Mouse (Mus musculus) MEL-GATA-1-ER (cell line): ENCODE data around the gene Dnah8.
"Not testable (repeated sequence)": the region's sequence is repeated elsewhere in the genome, so short reads cannot be mapped to it uniquely, and the experiment has no call there.

Experiments used
- DNase-seq: peaks from one replicate; pipeline ENCODE4 v3.0.0-alpha.2; 2012; ENCODE audit warnings: low read depth; ENCODE audit errors: extremely low read depth

Dnah8 gene

DNA sequence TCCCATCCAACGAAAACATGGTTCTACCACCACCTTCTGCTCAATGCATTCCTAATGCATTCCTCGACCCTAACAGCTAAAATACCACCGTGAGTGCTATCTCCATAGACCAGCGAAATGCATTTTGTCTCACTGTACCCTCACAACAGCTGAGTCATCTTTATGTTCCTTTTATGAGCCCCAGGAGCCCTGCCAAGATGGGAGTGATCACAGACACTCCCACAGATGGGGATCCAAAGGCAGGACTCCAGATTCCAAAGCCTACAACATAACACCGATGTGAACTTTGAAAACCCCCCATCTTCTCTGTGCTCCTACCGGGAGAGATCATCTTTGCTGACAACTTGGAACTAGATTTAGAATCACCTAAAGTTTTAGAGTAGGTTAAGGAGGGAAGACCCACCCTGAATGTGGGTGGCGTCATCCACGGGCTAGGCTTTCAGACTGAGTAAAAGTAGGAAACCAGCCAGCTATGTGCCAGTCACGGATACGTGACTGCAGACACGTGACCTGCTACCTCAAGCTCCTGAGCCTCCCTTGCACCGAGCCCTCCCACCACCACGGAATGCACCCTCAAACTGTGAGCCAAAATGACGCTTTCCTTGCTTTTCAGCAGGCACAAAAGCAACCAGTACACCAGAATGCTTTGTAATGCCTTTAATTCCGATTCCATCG lies 14.7 kb upstream of the Dnah8 start:
- peak; percentile 97 for DNase-seq

DNA sequence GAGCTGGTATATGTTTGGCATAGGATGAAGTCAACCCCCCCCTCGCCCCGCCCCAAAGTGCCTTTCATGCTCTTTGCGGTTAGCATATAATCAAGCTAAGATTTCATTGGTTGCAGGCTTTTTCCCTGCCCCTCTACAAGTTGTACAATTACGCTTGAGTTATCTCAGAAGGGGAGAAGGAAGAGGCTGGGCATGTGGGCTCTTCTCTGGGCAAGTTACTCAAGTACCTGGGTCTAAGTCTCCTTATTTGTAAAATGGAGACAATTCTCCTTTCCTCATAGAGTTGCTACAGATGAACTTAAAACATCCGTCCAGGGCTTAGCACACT lies 14.2 kb upstream of the Dnah8 start:
- DNase-seq = peak; percentile 99

DNA sequence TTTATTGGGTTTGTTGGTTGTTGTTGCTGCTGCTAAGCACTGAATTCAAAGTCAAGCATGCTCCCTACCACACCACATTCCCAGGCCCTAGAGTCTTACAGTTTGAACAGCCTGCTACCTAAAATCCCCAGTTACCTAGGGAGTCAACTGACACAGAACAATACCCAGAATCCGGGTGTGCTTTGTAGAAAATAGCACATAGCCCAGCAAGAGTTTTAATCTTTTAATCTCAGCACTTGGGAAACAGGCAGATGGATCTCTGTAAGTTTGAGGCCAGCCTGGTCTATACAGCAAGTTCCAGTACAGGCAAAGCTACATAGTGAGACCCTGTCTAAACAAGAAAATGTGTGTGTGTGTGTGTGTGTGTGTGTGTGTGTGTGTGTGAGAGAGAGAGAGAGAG lies 13.4 kb upstream of the Dnah8 start:
- peak; percentile 30 for DNase-seq

GRCm38 (mm10) chr17:30611221-30612074 lies 12.7 kb upstream of the Dnah8 start:
- peak; percentile 64 for DNase-seq

DNA sequence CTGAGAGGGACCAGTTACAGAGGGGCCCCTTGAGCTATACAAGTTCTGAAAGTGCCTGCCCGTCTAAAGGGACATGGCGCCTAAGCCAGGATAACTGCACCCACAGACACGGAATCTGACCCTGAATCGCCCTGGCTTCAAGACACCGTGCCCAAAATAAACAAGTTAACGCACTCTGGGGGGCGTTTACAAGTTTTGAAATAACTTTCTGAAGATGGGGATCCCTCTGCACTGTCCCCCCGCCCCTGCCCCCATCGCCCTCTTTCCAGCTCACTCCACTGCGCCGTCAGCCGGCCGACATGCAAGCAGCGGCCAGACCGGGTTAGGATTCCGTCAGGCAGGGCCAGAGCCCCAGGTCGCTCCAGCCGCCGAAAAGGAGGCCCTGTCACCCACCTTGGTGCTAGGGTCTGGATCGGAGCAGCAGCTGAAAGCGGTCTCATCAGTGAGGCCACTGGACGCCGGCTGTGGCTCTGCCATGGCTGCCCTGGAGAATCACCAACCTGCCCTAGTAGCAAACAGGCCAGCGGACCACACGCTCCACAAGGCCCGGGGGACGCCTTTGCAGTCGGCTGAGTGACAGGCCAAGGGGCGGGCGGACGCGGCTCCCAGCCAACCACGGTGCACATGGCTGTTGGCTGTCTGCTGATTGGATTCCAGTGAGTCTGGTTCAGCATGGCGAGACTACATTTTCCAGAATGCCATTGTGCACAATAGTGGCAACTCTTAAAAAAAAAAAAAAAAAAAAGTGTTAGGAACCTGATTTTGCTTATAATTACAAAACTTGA lies 11.9 kb upstream of the Dnah8 start:
- DNase-seq = peak; percentile 99

- DNase-seq = peak; percentile 78
These were observed 10.8 kb upstream of the Dnah8 start for GRCm38 (mm10) chr17:30613350-30613749.

DNA sequence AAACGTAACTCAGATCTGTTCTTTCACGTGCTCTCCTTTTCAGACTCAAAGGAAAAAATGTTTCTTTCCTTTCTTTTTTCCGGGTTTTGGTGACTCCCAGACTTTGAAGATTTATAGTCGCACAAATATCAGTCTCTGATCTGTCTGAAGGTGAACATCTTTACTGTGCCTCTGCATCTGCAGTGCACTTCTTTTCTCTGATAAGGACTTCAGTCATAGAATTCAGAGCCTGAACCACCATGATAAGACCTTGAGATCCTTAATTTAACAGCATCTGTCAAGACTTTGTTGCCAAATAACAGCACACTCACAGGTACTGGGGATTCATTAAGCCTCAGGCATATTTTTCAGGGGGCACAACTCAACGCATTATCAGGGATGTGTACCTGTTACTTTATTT lies 8.0 kb upstream of the Dnah8 start:
- peak; percentile 58 for DNase-seq

DNA sequence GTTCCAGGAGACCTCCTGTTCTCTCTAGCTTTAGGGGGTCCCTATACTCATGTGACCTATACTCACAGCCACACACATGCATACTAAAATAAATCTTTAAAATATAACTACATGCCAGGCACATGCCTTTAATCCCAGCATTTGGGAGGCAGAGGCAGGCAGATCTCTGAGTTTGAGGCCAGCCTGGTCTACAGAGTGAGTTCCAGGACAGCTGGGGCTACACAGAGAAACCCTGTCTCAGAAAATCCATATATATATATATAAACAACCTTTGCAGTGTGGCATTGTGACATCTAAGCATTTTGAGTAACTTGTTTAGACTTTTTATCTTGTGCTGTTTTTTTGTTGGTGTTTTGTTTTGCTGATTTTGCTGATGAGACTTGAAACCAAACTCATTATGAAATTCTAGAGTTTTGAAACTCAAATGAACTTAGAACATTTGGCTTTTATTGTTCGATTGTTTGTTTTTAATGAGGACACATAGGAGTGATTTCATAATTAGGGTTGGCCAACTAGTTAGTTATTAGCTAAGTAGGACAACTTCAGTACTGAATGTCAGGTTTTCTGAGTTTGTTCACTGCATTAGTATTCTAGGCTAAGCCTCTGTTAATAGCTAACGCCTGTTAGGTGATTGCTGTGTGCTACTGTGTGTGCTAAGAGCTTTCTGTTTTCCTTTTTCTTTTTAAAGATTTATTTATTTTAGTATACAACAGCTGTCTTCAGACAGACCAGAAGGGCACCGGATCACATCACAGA lies 5.8 kb upstream of the Dnah8 start:
- DNase-seq = no peak

DNA sequence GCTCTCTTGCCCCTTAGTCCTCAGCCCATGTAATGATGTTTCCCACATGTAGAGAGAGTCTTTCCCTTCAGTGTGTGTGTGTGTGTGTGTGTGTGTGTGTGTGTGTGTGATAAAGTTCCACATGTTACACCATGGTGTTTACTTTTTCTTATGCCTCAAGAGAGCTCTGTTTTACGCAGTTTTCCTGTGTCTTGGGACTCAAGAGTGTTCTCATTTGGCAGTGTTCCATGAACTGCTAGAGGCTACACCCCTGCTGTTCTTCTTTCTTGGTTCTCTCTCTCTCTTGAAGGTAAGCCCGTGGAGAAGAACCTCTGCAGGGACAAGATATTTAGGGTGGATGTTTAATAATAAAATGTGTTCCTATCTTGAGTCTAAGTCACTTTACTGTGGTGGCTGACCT lies 5.0 kb upstream of the Dnah8 start:
- no peak for DNase-seq

DNA sequence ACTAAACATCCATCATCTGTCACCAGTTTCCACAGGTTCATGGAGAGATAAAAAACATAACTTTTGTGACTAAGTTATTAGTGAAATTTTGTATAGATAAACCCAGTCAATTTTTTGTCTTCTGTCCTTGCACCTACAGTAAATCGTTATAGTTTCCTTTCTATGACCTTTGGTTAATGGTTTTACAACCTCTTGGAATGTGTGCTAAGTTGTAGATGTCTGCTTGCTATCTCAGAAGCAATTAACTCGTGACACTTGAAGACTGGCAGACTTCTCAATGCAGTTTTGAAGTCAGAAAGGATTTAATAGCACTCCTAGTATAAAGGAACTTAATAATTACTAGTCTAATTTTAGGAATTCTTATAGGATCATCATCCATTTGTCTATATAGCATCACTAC lies 3.6 kb upstream of the Dnah8 start:
- DNase-seq = no peak

- DNase-seq = no peak
These were observed 2.7 kb upstream of the Dnah8 start for GRCm38 (mm10) chr17:30621450-30621849.

DNA sequence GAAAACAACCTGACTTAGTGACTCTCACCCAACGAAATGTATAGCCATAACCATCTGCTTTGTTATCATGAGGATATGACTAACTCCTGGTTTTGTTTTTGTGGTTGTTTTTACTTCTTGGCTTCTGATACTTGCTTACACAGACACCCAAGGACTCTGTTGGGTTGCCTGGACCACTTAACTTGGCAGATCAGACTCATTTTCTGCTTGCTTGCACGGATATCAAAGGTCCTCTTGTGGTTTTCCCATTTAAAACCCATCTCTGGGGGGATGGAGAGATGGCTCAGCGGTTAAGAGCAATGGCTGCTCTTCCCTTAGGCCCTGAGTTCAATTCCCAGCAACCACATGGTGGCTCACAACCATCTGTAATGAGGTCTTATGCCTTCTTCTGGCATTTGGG lies 954 bp upstream of the Dnah8 start:
- no peak for DNase-seq

- DNase-seq = not testable (repeated sequence)
These were observed 2.6 kb downstream of the Dnah8 start, which contains the start of gene Glo1 for GRCm38 (mm10) chr17:30626719-30627118. Gene Glo1, minus strand, starts transcription at chr17:30626871.

DNA sequence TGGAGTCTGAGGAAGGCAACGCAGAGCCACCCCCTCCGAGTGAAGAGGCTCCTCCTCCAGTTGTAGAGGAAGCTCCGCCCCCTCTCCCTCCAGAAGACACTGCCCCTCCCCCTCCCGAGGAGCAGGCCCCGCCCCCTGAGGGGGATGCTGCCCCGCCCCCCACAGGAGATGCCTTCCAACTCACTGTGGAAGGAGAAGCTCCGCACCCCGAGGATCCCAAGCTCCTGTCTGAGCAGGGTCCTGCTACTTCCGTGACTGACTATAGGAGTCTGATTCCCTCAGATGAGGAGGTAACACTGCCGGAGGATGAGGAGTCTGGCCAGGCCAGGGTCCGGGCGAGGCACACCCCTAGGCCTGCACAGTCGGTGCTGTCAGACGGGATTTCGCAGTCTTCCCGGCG lies 11.2 kb downstream of the Dnah8 start:
- DNase-seq = no peak

- DNase-seq = no peak
These were observed 13.6 kb downstream of the Dnah8 start for GRCm38 (mm10) chr17:30637714-30638113.

DNA sequence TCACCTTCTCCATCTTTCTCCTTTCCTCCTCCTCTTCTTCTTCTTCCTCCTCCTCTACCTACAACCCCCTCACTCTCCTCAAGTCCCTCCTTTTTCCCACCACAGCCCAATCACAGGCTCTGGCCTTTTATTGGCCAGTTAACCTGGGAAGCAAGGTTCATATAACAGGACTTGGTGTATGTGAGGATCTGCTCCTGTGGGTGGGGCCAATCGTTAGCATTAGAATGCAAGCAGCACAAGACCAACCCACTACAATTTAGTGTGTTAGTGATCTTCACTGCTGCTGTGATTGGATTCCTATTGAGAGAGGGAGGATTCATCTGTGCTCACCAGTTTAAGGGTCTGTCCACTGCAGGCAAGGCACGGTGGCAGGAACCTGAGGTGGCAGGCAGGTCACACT lies 14.8 kb downstream of the Dnah8 start:
- no peak for DNase-seq

- no peak for DNase-seq
These were observed 16.7 kb downstream of the Dnah8 start for GRCm38 (mm10) chr17:30640896-30641295.

DNA sequence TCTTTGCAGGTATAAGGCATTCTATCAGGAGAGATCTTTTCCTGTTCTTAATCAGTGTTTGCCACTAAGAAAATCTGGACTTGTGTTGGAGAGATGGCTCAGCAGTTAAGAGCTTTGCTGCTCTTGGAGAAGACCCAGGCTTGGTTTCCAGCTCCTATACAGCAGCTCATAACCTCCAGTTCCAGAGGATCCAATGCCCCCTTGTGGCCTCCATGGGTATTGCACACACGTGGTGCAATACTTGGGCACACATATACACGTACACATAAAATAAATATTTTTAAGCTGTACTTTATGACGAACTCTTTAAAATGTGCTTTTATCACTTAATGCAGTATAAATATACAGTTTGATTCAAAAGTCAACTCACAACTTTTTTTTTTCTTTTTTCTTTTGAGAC lies 24.6 kb downstream of the Dnah8 start:
- DNase-seq = no peak

- peak; percentile 10 for DNase-seq
These were observed 28.9 kb downstream of the Dnah8 start for GRCm38 (mm10) chr17:30653010-30653409.

DNA sequence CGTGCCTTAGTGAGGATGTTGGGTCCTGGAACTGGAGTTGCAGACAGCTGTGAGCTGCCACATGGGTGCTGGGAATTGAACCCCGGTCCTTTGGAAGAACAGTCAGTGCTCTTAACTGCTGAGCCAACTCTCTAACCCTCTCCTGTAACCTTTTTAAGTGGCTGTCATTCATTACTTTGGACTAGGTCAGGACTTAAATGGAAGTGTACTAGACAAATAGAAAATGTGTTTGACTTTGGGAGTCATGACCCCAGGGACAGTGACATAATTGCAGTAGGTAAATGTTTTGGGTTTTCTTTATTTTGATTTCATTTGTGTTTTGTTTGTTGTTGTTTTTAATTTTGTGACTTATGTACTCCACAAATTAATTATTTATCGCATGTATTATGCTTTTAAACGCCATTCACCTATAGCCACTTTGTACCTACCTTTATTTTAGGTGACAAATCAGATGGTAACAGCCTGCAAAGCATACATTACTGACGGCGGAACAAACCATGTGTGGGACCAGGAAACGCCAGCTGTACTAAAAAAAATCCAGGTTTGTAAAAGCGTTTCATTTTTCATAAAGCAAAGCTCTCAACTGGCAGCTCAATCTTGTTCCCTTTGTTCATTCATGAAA lies 33.5 kb downstream of the Dnah8 start:
- no peak for DNase-seq

DNA sequence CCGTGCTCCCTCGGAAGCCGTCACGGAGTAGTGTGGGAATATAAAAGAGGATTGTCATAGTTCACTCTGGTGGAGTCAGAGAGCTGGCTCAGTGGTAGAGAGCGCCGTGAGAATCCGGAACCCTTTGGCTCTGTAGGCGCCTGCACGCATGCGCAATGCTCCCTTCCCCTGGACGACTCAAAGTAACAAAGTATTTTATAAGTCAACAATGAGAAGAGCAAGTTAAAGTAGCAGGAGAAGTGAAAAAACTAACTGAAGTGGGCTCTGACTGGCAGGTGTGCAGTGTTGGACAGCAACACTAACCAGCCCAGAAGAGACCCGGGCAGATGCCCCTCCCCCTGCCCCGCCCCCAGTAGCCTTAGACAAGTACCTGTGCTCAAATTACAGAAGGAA lies 34.0 kb downstream of the Dnah8 start:
- DNase-seq = no peak
